Mouse (Mus musculus): Measurements from ENCODE around the gene Nrxn2.

The Nrxn2 gene

DNA sequence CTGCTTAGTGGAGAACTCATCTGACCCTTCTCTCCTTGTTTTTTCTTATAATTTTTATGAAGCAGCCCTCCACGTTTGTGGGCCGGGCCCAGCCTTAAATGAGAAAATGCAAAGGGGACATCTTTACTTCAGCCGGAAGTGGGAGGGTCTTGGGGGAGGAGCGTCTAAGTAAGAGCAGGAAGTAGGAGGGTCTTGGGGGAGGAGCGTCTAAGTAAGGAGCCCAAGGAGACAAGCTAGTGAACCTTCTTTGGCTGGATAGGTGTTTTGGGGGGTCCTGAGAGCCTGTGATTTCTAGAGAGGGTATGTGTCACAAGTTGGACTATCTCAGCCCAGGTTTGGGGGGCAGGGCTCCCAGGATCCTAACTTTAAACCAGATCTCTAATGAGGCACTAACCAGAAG is 96.9 kb downstream of the Nrxn2 start:
- peak; percentile 36 for DNase-seq (ENCODE audit: extremely low read depth, low read depth)

DNA sequence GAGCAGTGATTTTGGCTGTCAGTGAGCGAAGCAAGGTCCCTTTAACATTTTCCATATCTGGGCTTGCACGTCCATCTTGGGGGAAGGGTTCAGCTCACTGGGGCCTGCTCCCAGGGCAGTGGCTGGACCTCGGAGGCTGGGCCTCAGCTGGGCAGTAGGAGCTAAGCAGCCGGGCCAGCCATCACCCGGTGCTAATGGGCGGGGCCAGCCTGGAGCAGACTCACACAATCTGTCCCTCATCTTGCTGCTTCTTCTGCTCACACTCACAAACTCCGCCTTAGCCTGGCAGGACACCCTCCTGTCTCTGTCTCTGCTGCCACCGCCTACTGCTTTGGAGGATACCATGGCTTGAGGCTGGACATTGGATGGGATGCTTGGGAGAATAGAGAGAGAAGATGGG is 97.6 kb downstream of the Nrxn2 start:
- DNase-seq (ENCODE audit: extremely low read depth, low read depth) = no peak

DNA sequence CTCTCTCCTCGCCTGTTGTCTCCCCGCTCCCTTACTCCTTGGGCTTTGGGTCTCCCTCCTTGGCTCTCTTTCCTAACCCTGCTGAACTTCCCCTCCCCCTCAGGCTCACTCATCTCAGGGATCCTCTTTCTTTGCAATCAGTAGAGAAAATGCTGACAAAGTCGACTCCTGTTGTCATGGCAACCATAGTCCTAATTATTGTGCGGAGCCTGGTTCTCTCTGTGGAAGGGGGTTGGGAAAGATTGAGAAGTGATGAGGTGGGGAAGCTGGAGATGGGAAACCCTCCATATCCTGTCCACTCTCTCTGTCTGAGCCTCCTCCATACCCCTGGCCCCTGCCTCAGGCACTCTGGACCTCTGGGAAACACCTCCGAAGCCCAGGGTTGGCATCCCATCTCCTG is 100.1 kb downstream of the Nrxn2 start:
- no peak for DNase-seq (ENCODE audit: extremely low read depth, low read depth)

DNA sequence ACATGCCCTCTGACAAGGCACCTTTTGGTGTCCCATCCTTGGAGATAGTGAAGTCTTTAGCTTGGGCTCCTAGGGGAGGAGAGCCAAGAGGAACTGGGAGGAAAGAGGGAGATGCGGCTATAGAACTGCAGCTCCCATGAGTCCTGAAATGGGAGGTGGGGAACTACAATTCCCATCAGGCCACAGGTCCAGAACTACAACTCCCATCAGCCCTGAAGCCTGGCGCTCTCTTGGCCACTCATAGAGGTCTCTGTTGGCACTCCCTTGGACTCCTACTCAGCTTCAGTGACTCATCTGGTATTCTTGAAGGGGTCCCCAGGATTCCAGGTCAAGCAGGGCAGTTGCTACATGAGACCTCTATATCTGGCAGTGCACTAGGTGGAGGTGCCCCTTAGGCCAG is 101.0 kb downstream of the Nrxn2 start:
- DNase-seq (ENCODE audit: extremely low read depth, low read depth) = no peak

DNA sequence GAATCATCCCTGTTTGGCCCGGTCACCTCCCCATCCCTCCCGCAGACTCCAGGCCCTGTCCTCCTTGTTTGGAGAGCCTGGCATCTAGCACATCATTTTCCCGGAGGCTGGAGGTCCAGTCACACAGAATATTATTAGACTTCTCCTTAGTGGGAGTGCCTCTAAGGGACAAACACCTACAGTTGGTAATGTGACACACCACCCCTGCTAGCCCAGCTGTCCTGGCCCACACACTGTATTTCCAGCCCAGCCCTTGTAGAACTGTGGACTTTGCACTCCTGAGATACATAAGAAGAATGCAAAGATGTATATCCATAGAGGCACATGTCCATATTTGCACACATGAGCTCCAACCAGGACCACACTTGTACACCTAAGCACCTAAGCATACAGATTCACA is 103.1 kb downstream of the Nrxn2 start:
- no peak for DNase-seq (ENCODE audit: extremely low read depth, low read depth)

DNA sequence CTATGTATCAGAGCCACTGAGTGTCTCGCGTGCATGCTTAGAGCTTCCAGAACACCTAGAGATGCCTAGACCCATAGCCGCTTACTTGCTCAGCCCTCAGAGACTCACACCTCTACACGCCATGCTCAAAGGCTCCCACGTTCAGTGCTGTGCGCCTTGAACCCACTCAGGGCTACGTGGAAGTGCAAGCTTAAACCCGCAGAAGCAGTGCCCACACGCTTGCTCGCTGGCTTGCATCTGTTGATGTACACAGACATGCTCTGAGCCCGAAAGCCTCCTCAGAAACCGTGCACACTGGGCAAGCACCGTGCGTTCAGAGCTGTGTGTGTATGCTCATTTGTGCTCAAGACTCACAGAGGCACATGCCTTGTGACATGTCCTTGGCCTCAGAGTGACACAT is 103.8 kb downstream of the Nrxn2 start:
- no peak for DNase-seq (ENCODE audit: extremely low read depth, low read depth)

DNA sequence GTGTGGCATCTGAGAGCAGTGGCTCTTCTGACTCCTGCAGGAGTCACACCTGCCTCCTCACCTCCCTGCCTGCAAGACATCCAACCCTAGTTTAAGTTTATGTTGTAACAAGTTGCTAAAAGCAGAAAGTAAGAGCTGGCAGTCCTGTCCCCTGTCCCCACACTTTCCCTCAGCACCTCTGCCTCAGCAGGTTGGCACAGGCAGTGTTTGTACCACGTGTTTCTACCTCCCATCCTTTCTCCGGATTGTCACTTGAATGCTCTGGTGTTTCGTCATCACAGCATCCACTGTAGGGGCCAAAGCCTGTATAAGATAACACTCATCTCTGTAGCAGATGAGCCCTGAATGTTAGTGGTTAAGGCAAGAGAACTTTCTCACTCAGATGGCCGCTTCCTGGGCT is 106.5 kb downstream of the Nrxn2 start:
- no peak for DNase-seq (ENCODE audit: extremely low read depth, low read depth)

DNA sequence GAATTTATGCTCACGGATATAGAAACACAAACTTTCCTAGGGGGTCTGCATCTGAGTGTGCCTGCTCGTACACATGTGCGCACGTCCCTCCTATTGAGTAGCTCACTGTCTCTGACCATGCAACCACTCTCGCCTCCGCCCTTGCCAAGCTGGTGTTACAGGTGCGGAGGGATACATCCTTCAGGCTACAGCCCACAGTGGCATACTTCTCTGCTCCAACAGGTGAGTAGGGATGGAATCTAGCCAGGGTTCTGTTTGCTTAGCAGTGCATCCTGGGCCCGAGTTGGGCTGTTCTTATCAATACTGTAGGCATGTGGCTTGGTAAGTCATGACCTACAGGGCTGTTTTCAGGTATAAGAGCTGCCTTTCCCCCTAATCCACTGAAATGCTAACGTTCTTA is 107.5 kb downstream of the Nrxn2 start:
- no peak for DNase-seq (ENCODE audit: extremely low read depth, low read depth)

DNA sequence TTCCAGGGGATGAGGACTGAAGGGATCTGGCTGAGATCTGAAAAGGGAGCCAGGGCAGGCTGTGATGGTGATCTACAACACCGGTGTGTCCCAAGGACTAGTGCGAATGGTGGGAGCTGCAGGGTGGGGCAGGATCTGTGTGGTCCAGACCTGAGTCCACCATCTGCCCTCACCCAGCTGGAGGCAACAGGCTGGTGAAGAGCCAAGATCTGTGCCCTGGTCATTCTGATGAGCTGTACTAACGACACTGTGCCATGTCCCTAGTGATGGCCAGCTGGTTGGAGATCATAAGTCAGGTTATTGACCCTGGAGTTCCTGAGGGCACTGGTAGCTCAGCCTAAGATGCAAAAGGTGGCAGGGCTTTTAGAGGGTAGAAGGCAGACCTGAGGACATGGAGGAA is 108.9 kb downstream of the Nrxn2 start:
- no peak for DNase-seq (ENCODE audit: extremely low read depth, low read depth)

DNA sequence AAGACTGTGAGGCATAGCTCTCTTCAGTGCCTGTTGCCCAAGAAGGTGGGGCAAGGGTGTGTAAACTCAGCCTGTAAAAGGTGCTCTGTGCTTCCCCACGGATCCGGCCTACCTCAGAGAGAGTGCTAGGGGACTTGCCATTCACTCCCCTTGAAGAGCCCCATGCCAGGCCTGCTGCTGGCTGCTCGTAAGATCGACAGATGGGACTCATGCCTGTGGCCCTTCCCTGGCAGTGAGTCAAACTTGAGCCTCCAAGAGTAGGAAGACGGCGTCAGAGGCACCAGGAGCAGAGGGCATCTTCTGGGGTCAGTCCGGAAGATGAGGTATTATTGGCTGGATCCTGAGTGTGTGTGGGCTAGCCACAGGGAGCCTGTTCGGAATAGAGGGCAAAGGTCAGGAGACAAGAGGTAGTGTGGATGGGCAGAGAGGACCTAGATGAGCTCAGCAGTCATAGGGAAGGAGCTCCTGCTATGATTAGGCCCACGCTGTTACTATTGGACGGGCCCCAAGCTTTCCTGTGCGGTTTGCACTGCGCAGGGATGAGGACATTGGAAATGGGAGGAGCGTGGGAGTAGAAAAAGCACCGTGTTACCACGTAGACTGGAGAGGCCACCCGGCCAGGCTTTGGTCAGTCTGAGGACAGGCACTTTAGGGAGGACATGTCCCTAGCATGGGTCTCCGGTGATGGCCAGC is 109.5 kb downstream of the Nrxn2 start:
- no peak for DNase-seq (ENCODE audit: extremely low read depth, low read depth)

DNA sequence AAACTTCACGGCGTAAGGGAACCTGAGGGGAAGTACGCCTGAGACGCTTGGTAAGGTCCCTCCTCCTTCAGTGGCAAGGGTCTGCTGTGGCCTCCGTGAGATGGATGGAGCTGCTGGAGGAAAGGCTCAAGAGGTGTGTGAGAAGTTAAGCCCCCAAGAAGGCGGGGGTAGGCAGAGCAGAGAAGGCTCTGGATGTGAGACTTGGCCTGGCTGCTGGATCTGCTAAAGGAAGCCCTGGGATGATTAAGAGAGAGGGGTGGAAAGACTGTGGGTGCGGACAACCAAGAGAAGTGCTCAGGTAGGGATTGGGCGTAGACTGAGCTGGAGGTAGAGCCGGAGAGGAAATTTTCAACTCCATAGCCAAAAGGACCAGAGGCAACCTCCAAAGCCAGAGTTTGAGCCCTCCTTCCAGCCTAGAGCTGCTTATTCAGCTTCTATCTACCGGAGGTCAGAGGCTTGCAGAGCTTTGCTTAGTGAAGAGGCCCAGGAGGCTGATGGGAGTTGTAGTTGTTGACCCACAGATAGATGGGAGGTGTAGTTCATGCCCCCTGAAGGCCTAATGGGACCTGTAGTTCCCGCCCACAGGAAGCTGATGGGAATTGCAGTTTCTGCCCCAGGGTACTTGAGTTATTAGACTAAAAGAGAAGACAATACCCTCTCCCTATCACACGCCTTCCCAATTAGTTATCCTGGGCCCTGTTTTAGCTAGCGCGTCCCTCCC is 110.9 kb downstream of the Nrxn2 start:
- no peak for DNase-seq (ENCODE audit: extremely low read depth, low read depth)

DNA sequence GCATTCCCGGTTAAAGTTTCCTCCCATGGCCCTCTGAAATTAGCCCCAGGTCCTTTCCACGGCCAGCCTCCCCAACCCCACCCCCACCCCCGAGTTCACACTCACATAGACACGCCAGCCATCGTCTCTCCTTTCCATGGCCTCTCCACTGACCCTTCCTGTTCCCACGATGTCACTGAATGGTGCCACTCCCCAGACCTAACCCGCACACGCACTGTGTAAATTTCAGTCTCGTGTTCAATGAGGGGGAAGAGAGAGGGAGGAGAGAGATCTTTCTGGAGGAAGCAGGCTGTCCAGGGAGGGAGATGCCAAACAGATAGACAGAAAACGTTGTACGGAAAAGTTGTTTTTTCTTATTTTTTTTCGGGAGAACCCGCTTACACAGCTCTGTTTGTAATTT is 111.8 kb downstream of the Nrxn2 start:
- DNase-seq (ENCODE audit: extremely low read depth, low read depth) = no peak

DNA sequence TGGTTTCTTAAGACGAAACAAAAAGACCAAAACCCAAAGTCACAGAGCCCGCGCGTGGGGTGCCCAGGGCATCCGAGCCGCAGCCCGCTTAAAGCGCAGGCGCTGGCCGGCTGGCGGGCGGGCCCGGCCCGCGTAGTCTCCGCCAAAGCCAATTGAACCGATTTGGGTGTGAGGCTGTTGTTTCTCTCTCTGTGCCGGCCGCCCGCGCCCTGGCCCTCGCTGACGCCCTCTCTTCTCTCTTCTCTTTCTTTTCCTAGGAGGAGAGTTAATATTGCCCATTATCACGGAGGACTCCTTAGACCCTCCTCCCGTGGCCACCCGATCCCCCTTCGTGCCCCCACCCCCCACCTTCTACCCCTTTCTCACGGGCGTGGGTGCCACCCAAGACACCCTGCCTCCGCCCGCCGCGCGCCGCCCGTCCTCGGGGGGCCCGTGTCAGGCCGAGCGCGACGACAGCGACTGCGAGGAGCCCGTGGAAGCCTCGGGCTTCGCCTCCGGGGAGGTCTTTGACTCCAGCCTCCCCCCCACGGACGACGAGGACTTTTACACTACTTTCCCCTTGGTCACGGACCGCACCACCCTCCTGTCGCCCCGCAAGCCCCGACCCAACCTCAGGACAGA is 112.6 kb downstream of the Nrxn2 start:
- no peak for DNase-seq (ENCODE audit: extremely low read depth, low read depth)

DNA sequence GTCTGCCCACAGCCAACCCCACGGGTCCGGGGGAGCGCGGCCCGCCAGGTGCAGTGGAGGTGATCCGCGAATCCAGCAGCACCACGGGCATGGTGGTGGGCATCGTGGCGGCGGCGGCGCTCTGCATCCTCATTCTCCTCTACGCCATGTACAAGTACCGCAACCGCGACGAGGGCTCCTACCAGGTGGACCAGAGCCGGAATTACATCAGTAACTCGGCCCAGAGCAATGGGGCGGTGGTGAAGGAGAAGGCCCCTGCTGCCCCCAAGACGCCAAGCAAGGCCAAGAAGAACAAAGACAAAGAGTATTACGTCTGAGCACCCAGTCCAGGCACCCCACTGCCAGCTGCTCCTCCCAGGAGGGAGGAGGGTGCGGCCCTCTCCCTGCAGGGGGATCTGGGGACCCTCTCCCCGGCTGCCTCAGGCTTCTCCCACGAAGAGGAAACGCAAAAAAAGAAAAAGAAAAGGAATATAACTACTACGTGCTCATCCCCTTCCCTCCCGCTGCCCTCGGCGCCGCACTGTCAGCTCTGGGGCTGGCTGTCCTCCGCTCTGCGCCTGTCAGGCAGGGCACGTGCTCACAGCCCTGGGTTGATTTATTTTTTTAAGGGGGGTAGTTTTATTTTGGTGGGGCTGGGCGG is 113.4 kb downstream of the Nrxn2 start:
- no peak for DNase-seq (ENCODE audit: extremely low read depth, low read depth)

DNA sequence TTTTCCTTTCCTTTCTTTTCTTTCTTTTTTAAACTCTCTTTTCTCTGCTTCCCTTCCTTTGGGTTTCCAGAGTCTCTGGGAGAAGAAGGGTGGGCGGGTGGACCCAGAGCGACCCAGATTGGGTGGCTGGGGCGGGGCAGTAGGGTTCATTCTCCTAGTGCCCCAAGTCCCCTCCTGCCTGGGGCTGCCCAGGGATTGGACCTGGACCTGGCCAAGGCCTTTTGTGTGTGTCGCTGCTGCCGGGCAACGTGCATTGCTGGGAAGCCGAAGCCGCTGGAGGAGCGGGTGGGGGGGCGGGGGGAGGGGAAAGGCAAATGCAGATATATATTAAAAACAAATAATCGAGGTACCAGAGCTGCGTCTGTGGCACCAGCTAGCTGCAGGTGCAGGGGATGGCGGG is 114.1 kb downstream of the Nrxn2 start:
- no peak for DNase-seq (ENCODE audit: extremely low read depth, low read depth)

DNA sequence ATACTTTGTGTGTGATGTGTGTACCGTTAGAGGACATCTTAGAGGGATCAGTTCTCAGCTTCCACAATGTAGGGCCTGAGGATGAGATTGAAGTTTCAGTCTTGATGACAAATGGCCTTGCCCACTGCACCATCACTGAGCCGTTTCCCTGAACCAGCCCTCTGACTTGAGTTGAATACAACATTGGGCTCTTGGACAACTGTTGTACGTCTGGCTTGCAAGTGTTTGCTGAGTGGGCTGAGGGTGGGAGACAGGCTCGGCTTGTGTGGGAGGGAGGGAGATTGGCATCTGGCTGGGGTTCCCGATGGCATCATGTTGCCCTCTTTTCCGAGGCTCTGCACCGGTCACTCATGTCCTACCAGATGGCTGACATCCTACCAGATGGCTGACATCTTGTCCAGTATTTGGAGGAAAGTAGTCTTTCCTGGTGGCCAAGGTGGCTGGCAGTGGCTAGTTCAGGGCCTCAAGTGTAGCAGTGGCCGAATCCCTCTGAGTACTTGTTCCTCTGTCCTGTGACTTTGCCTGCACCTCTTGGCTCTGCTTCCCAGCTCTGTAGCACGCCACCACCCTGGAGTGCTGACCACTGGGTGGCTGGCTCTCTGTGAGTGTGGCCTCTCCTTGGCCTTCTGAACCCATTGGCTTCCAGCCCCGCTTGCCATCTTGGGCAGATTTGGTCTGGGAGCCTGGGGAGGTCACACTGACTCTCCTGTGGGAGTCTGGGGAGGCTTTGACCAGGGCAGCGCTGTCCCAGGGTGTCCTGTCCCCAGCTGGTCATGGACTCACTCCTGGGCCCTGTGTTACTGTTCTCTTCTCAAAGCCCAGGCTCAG is 115.0 kb downstream of the Nrxn2 start:
- DNase-seq (ENCODE audit: extremely low read depth, low read depth) = no peak

DNA sequence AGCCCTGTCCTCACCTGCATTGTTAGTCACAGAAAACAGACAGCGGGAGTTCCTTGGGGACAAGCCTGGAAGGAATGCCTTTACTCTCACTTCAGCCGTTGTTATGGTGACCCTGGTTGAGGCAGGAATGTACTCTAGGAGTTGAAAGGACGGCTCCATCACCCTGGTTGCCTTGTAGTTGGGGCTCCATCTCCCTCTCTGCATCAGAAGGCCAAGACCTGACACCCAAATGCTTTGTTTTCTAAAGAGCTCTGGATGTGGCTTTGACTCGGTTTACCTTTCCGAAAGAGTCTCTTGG is 115.5 kb downstream of the Nrxn2 start:
- no peak for DNase-seq (ENCODE audit: extremely low read depth, low read depth)

DNA sequence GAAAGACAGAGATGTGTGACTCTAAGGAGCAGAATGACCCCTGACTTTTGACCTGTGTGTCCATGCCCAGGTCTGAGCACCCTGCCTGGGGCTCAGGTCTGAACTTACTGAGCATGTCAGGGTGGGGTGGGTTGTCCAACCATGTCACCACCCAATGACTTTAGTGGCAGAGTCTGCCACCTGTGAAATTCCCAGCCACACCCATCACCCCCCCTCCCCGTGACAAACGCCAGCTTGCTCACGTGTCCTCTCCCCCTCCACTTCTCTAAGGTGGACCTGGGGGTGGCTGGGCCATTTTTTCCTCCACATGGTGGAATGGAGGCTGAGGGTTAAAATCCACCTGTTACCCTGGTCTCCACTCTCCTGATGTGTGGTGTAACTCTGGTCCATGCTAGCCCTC is 117.7 kb downstream of the Nrxn2 start:
- no peak for DNase-seq (ENCODE audit: extremely low read depth, low read depth)

DNA sequence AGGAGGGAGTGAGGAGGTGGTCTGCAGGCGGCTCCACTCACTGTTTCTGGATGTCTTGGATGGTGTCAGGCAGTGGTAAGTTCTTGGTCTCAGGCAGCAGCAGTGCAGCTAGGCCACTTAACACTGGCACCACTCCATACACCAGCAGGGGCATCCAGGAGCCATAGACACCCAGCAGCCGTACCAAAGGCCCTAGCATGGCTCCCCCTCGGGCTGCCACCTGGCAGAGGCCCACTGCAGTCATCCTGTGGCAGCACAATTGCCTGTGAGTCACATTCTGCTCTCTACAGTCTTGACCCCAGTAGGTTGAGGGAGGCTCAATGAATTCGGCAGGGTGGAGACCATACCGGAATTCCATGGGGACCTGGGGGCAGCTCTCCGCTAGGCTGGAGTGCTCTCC is 118.2 kb downstream of the Nrxn2 start:
- DNase-seq (ENCODE audit: extremely low read depth, low read depth) = no peak

DNA sequence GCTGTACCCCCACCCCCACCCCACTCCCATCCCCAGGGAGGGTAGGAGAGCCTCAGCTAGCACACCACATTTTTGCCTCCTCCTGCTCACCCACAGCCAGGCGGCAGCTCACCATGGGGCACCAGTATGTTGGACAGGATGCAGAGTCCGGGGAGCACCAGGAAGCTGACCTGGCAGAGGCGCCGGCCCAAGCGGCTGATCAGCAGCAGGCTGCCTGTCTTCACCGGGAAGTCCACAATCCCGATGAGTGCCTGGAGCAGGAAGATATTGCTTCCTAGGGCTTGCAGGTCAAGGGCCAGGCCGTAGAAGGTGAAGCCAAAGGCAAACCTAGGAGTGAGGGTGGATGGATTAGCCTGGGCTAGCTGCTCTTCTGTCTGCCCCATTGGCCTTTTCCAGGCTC is 119.0 kb downstream of the Nrxn2 start:
- DNase-seq (ENCODE audit: extremely low read depth, low read depth) = no peak

DNA sequence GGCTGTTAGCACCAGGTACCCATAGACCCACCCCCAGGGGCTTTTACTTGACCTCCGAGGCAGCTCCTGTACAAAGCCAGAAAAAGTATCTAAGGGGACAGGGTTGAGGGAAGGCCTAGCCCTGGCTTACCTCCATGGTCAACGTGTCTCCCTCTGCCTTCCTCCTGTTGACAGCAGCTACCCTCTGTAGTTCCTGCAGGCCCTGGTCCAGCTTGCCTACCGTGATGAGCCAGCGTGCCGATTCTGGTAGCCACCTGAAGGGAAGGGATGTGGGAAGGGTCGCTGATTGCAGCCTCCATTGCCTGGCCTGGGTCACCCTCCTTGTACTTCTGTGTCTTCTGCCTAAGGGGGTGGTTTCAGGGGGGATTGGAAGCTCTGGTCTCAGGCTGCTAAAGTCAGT is 120.0 kb downstream of the Nrxn2 start:
- no peak for DNase-seq (ENCODE audit: extremely low read depth, low read depth)

DNA sequence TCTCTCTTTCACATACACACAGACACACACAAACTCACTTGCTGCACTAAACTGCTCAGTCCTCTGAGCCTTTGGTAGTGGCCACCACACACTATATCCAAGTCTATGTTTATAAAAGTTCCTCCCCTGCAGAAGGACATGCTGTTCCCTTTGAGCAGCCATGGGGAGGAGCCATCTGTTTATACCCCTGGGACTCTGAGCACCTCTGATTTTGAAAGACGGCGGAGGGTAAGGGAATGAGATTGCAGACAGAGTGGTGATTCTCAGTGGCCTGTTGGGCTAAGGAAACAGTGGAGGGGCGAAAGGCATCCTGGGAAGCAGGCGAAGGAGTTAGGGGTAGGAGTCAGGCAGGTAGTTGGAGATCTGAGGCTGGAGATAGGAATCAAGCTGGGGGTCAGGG is 121.1 kb downstream of the Nrxn2 start:
- DNase-seq (ENCODE audit: extremely low read depth, low read depth) = no peak

All from MEL-GATA-1-ER (cell line).